Mouse (Mus musculus) right cerebral cortex, postnatal 25 days (tissue): ENCODE results near the gene Id1.

Experiments
- DNase-seq: peaks from one replicate; pipeline ENCODE4 v3.0.0; 2022

Id1 gene

GRCm38 (mm10) chr2:152724332-152724723 lies 11.7 kb upstream of the Id1 start:
- DNase-seq, result no peak

- DNase-seq, result no peak
Observed at GRCm38 (mm10) chr2:152725178-152725750, 10.8 kb upstream of the Id1 start.

GRCm38 (mm10) chr2:152726213-152726612 lies 9.8 kb upstream of the Id1 start:
- DNase-seq, result no peak

GRCm38 (mm10) chr2:152726751-152727335 lies 9.2 kb upstream of the Id1 start:
- DNase-seq, result no peak

GRCm38 (mm10) chr2:152727795-152728510 lies 8.1 kb upstream of the Id1 start:
- no peak for DNase-seq

GRCm38 (mm10) chr2:152728594-152728993 lies 7.5 kb upstream of the Id1 start:
- DNase-seq, result no peak

- no peak for DNase-seq
Observed at GRCm38 (mm10) chr2:152729013-152729635, 6.9 kb upstream of the Id1 start.

GRCm38 (mm10) chr2:152729636-152730020 lies 6.4 kb upstream of the Id1 start:
- DNase-seq, result no peak

GRCm38 (mm10) chr2:152733201-152733600 lies 2.9 kb upstream of the Id1 start:
- no peak for DNase-seq

GRCm38 (mm10) chr2:152734501-152734900 lies 1.6 kb upstream of the Id1 start:
- DNase-seq, result no peak

- DNase-seq, result peak; percentile 90
Observed at GRCm38 (mm10) chr2:152734984-152735383, 1.1 kb upstream of the Id1 start.

GRCm38 (mm10) chr2:152736748-152737147 lies 697 bp downstream of the Id1 start:
- peak; percentile 14 for DNase-seq

GRCm38 (mm10) chr2:152737306-152738221 lies 1.5 kb downstream of the Id1 start:
- no peak for DNase-seq

GRCm38 (mm10) chr2:152738341-152738740 lies 2.3 kb downstream of the Id1 start:
- no peak for DNase-seq

GRCm38 (mm10) chr2:152739031-152739841 lies 3.2 kb downstream of the Id1 start:
- peak; percentile 18 for DNase-seq

GRCm38 (mm10) chr2:152739842-152740260 lies 3.8 kb downstream of the Id1 start:
- DNase-seq, result no peak

- DNase-seq, result no peak
Observed at GRCm38 (mm10) chr2:152740490-152740889, 4.4 kb downstream of the Id1 start.

- DNase-seq, result no peak
Observed at GRCm38 (mm10) chr2:152741153-152742041, 5.3 kb downstream of the Id1 start.

GRCm38 (mm10) chr2:152742435-152742834 lies 6.4 kb downstream of the Id1 start:
- no peak for DNase-seq

- DNase-seq, result no peak
Observed at GRCm38 (mm10) chr2:152753944-152754711, 18.1 kb downstream of the Id1 start, which contains the start of gene Cox4i2. Gene Cox4i2, plus strand, starts transcription at chr2:152754173.
